Mouse (Mus musculus) embryonic facial prominence, embryonic 12.5 days (tissue): Measurements from ENCODE around the gene Pdzd7. TPM values are rescaled to one million over a fixed set of nuclear protein-coding genes. Genes with fewer than 3 reads are reported as not detected.
A peak's percentile ranks its signal among the peaks of the same experiment; 100 is the strongest.

ENCODE experiments used
- ATAC-seq: fragments of 200-750 bp; cut with Nextera tagmentation; 2 replicates; pipeline ENCODE4 v1.8.0; 2017; ENCODE audit not compliant: insufficient number of reproducible peaks, insufficient read depth, low FRiP score, low TSS enrichment
- H3K27ac ChIP-seq: fragments of 300-500 bp; sonication (generic); 2 replicates; pipeline ENCODE4 v1.5.1; 2016; ENCODE audit warnings: mild to moderate bottlenecking
- H3K27me3 ChIP-seq: fragments of 300-500 bp; sonication (generic); 2 replicates; pipeline ENCODE4 v1.6.1; 2016; ENCODE audit warnings: mild to moderate bottlenecking, moderate library complexity
- H3K36me3 ChIP-seq: fragments of 300-500 bp; sonication (generic); 2 replicates; pipeline ENCODE4 v1.6.1; 2016; ENCODE audit warnings: mild to moderate bottlenecking
- H3K4me1 ChIP-seq: fragments of 300-500 bp; sonication (generic); 2 replicates; pipeline ENCODE4 v1.6.1; 2016
- H3K4me2 ChIP-seq: fragments of 300-500 bp; sonication (generic); replicated peaks from 2 replicates; pipeline ENCODE4 v1.6.1; 2016; ENCODE audit warnings: mild to moderate bottlenecking, moderate library complexity
- H3K4me3 ChIP-seq: fragments of 300-500 bp; sonication (generic); 2 replicates; pipeline ENCODE4 v1.5.1; 2016; ENCODE audit warnings: mild to moderate bottlenecking
- H3K9ac ChIP-seq: fragments of 300-500 bp; sonication (generic); 2 replicates; pipeline ENCODE4 v1.6.1; 2016; ENCODE audit warnings: mild to moderate bottlenecking, moderate library complexity
- H3K9me3 ChIP-seq: fragments of 300-500 bp; sonication (generic); 2 replicates; pipeline ENCODE4 v1.6.1; 2016; ENCODE audit warnings: mild to moderate bottlenecking, moderate library complexity
- WGBS: fragments of 180-500 bp; shearing (Covaris S2); methylation state at CpG from one replicate; pipeline ENCODE4 v1.1.7; 2016; 5-methylcytosine and 5-hydroxymethylcytosine counted together
- polyA plus RNA-seq: library from polyadenylated mRNA; unstranded; fragments of >200 nt; fragmentation: Nextera tagmentation; extraction: Ambion mirVana; gene quantifications from 2 replicates; pipeline ENCODE4 v1.2.1, GENCODE M21; 2016

The Pdzd7 gene
- polyA plus RNA-seq, 1 experiment from 2014 or later: 0.52 TPM

GRCm38 (mm10) chr19:45075323-45076035 is 30.0 kb upstream of the Pdzd7 start:
- Histone ChIP-seq H3K9ac (peak overlapping the region; percentile 64), H3K27me3 (peaks cover 51% of the 10 kb centered on the region), H3K4me3 (peak overlapping the region; percentile 59), H3K27ac (peak overlapping the region; percentile 89), H3K9me3 (no peaks in the 10 kb centered on the region), H3K36me3 (no peaks in the 10 kb centered on the region), H3K4me1 (peaks cover 50% of the 10 kb centered on the region), H3K4me2 (peak overlapping the region; percentile 93)
- WGBS: 1% methylated on average over 32 of the region's 32 CpGs
- ATAC-seq: 0 out of 2 replicates have a peak, but pooled peaks have one; percentile 16

- Histone ChIP-seq H3K4me2 (peak within 1 kb of the TSS; percentile 93), H3K9ac (peak within 1 kb of the TSS; percentile 64), H3K27me3 (peaks cover 46% of the 10 kb centered on the region), H3K36me3 (no peaks in the 10 kb centered on the region), H3K9me3 (no peaks in the 10 kb centered on the region), H3K27ac (peak within 1 kb of the TSS; percentile 89), H3K4me1 (peaks cover 43% of the 10 kb centered on the region), H3K4me3 (peak within 1 kb of the TSS; percentile 59)
- WGBS: under 1% methylated on average over 45 of the region's 45 CpGs
- peak; percentile 43; the same call in 1 of the 2 replicates for ATAC-seq
Measured at GRCm38 (mm10) chr19:45074580-45075322, 29.2 kb upstream of the Pdzd7 start, which contains the start of gene Kazald1. TSS of gene Kazald1 (plus strand) at chr19:45075241.

- Histone ChIP-seq H3K9me3 (no peaks in the 10 kb centered on the region), H3K27me3 (peaks cover 44% of the 10 kb centered on the region), H3K4me2 (peak overlapping the region; percentile 93), H3K4me3 (peak overlapping the region; percentile 59), H3K36me3 (no peaks in the 10 kb centered on the region), H3K9ac (peak overlapping the region; percentile 64), H3K27ac (peak overlapping the region; percentile 89), H3K4me1 (peaks cover 35% of the 10 kb centered on the region)
- no peak for ATAC-seq
- WGBS: 9% methylated on average over 20 of the region's 20 CpGs
Measured at GRCm38 (mm10) chr19:45073871-45074542, 28.5 kb upstream of the Pdzd7 start.

- Histone ChIP-seq H3K36me3 (no peaks in the 10 kb centered on the region), H3K27me3 (peaks cover 62% of the 10 kb centered on the region), H3K27ac (no peak overlapping the region), H3K4me2 (no peak overlapping the region), H3K9ac (no peak overlapping the region), H3K4me3 (no peak overlapping the region), H3K9me3 (no peaks in the 10 kb centered on the region), H3K4me1 (0 out of 2 replicates have a peak, but pooled peaks cover 4% of the 10 kb centered on the region)
- 75% methylated on average over 7 of the region's 7 CpGs for WGBS
- ATAC-seq: no peak
Measured at GRCm38 (mm10) chr19:45067758-45068510, 22.4 kb upstream of the Pdzd7 start.

- 14% methylated on average over 17 of the region's 17 CpGs for WGBS
- Histone ChIP-seq H3K4me1 (0 out of 2 replicates have a peak, but pooled peaks cover 4% of the 10 kb centered on the region), H3K4me3 (no peak overlapping the region), H3K27ac (no peak overlapping the region), H3K4me2 (no peak overlapping the region), H3K27me3 (peaks cover 62% of the 10 kb centered on the region), H3K36me3 (no peaks in the 10 kb centered on the region), H3K9ac (no peak overlapping the region), H3K9me3 (no peaks in the 10 kb centered on the region)
- no peak for ATAC-seq
Measured at GRCm38 (mm10) chr19:45067170-45067569, 21.7 kb upstream of the Pdzd7 start.

- no peaks in the 10 kb centered on the region for H3K9me3 ChIP-seq
- 0 out of 2 replicates have a peak, but pooled peaks cover 4% of the 10 kb centered on the region for H3K4me1 ChIP-seq
- WGBS: 6% methylated on average over 21 of the region's 21 CpGs
- H3K27ac ChIP-seq: no peak overlapping the region
- ATAC-seq: no peak
- no peak overlapping the region for H3K9ac ChIP-seq
- no peak overlapping the region for H3K4me3 ChIP-seq
- peaks cover 56% of the 10 kb centered on the region for H3K27me3 ChIP-seq
- H3K4me2 ChIP-seq: no peak overlapping the region
- H3K36me3 ChIP-seq: no peaks in the 10 kb centered on the region
Measured at GRCm38 (mm10) chr19:45065226-45065625, 19.7 kb upstream of the Pdzd7 start.

- H3K4me3 ChIP-seq: no peak overlapping the region
- no peak for ATAC-seq
Measured at GRCm38 (mm10) chr19:45063565-45064292, 18.2 kb upstream of the Pdzd7 start.

GRCm38 (mm10) chr19:45058841-45059240 is 13.3 kb upstream of the Pdzd7 start:
- ATAC-seq: no peak
- Histone ChIP-seq H3K4me2 (peak overlapping the region; percentile 73), H3K27ac (peak overlapping the region; percentile 96), H3K27me3 (peaks cover under 1% of the 10 kb centered on the region), H3K9ac (peak overlapping the region; percentile 72), H3K36me3 (0 out of 2 replicates have a peak, but pooled peaks cover under 1% of the 10 kb centered on the region), H3K4me3 (peak overlapping the region; percentile 52), H3K9me3 (no peaks in the 10 kb centered on the region), H3K4me1 (peaks cover 23% of the 10 kb centered on the region)
- WGBS: under 1% methylated on average over 14 of the region's 14 CpGs

More at GRCm38 (mm10) chr19:45063565-45064292, 18.2 kb upstream of the Pdzd7 start:
- peak overlapping the region; percentile 17; the same call in 1 of the 2 replicates for H3K4me2 ChIP-seq
- H3K4me1 ChIP-seq: 0 out of 2 replicates have a peak, but pooled peaks cover 10% of the 10 kb centered on the region
- H3K27ac ChIP-seq: no peak overlapping the region
- no peak overlapping the region for H3K9ac ChIP-seq
- H3K36me3 ChIP-seq: no peaks in the 10 kb centered on the region
- peaks cover 50% of the 10 kb centered on the region for H3K27me3 ChIP-seq
- 45% methylated on average over 20 of the region's 20 CpGs for WGBS
- H3K9me3 ChIP-seq: no peaks in the 10 kb centered on the region

- Histone ChIP-seq H3K4me1 (peaks cover 23% of the 10 kb centered on the region), H3K4me2 (peak overlapping the region; percentile 73), H3K36me3 (peaks cover 6% of the 10 kb centered on the region; the same call in 1 of the 2 replicates), H3K27me3 (no peaks in the 10 kb centered on the region), H3K27ac (peak overlapping the region; percentile 96), H3K4me3 (peak overlapping the region; percentile 52), H3K9ac (peak overlapping the region; percentile 72), H3K9me3 (no peaks in the 10 kb centered on the region)
- peak; percentile 94 for ATAC-seq
- WGBS: under 1% methylated on average over 34 of the region's 34 CpGs
Measured at GRCm38 (mm10) chr19:45058113-45058839, 12.8 kb upstream of the Pdzd7 start.

- Histone ChIP-seq H3K27ac (peak overlapping the region; percentile 96), H3K27me3 (no peaks in the 10 kb centered on the region), H3K4me3 (peak overlapping the region; percentile 52), H3K4me2 (peak overlapping the region; percentile 73), H3K4me1 (peaks cover 23% of the 10 kb centered on the region), H3K9me3 (no peaks in the 10 kb centered on the region), H3K36me3 (peaks cover 6% of the 10 kb centered on the region; the same call in 1 of the 2 replicates), H3K9ac (peak overlapping the region; percentile 47; the same call in 1 of the 2 replicates)
- no peak for ATAC-seq
- 40% methylated on average over 7 of the region's 7 CpGs for WGBS
Measured at GRCm38 (mm10) chr19:45057724-45058112, 12.2 kb upstream of the Pdzd7 start.
